Mouse (Mus musculus): Measurements from ENCODE around the gene Ptprh.

- TF ChIP-seq CTCF (IDR thresholded peaks at IDR 0.05; ENCODE audit: insufficient read depth, low read depth, low read length) (no peak), POLR2A (IDR thresholded peaks at IDR 0.05; ENCODE audit: insufficient read depth, low read depth, low read length) (no peak)
These were observed 64.8 kb downstream of the Ptprh start for GRCm38 (mm10) chr7:4539019-4539418.
